Mouse (Mus musculus) mouse trophoblast stem cell (cell line): ENCODE data around the gene En1.

Experiments
- in situ Hi-C, 2 experiments: fragments of 300-500 bp; cut with MseI, MboI; formaldehyde crosslinking; loops; 2 replicates in 1 of 2; 3 replicates in 1 of 2; pipeline ENCODE4 v1.15.1; 2025

Gene En1

GRCm38 (mm10) chr1:120602031-120602730 lies at the start of gene En1:
Gene En1 (plus strand): TSS chr1:120602418.
- in situ Hi-C loops: no loop called here

DNA sequence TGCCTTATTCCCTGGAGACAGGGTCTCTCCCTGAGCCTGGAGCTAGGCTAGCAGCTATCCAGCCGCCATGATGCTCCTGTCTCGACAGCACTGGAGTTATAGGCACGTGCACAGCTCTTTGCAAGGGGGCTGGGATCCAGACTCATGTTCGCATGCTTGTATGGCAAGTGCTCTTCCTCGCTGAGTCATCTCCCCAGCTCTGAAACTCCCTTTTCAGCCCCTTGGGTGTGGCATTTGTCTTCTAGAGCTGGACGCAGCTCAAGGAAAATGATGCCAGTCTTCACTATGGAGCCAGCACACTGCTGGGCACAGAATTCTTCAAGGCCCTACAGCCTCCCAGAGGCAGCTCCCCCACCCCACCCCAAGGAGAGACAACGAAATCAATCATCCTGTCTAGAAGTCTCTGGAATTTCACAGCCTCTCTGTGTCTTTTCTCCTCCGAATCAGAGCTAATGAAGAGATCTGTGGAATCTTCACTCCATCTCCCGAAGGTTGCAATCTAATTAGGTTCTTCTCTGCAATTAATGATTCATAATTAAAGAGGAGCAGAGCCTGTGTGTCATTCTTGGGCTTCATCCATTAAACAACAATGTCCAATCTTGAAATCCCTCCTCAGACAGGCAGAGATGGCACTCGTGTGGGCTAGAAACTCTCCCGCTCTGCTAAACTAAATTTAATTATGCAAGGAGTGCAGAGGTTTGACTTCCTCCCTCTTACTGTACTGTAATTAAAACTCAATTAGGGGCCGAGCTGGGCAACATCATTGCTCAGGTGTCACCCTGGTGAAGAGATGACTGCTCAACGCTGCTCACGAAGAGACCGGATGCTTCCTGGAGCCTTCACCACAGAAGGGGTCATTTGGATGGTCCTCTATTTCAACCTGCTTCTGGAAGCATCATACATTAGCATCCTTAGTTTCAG lies 45.0 kb upstream of the En1 start:
- in situ Hi-C loops: loop anchor here (10.0 kb wide), 1 partner anchor 382 kb away; no protein-coding TSS in a partner anchor

DNA sequence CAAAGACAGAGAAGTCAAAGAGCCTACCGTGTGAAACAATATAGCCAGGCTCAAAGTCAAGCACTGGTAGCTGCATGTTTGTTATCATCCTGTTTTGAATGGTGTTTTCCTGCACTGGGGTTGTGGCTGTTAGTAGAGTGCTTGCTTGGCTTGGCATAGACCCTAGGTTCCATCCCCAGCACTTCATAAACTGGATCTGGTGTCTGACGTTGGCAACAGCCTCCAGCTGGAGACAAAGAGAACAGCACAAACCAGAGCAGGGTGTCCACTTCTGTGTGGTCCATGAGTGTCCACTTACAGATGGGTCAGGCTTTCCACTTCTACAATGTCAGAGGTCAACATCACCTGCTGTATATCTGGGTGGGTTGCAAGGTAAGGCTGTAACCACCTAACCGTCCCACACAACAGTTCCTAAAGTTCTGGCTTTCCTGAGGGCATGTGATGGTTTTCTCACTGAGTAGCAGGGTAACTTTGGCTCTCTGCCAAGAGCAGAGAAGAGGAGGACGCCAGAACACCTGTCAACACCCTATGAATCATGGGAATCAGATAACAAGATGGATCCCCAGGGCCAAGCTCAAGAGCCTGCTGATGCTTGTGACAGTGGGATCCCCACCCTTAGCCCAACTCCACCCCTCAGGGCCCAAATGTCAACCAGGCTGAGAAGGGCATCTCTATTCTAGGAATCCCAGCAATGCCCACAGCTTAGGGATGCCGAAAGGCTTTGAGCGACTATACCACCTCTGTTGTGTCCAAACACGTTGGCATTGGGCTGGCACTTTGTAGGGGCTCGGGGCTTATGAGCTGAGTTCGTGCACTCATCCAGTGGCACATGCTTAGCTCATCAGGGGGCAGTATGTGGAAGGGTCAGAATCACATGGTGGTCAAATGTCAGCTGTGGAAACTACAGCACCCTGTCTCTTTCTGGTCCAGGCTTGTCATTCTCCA lies 43.6 kb upstream of the En1 start:
- in situ Hi-C loops: loop anchor here (10.0 kb wide), 1 partner anchor 384 kb away; no protein-coding TSS in a partner anchor

GRCm38 (mm10) chr1:120559911-120560310 lies 42.3 kb upstream of the En1 start:
- in situ Hi-C loops: loop anchor here (10.0 kb wide), 1 partner anchor 385 kb away; no protein-coding TSS in a partner anchor

GRCm38 (mm10) chr1:120581306-120581705 lies 20.9 kb upstream of the En1 start:
- in situ Hi-C loops: loop anchor here in 1 of 2 experiments (25.0 kb wide), 1 partner anchor 831 kb away; no protein-coding TSS in a partner anchor

DNA sequence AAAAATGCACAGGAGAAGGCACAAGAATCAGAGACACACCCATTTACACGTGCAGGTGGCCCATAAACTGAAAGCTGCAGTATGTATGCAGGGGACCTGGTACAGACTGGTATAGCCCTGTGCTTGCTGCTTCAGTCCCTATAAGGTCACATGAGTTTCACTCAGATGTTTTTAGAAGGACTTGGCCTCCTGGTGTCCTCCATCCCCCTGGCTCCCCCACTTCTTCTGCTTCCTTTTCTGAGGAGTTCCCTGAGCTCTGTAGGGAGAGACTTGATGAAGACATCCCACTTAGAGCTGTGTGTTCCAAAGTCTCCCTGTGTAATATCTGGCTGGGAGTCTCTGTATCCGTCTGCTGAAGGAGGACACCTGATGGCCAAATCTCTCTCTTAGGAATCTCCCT lies 16.7 kb upstream of the En1 start:
- in situ Hi-C loops: loop anchor here in 1 of 2 experiments (25.0 kb wide), 1 partner anchor 827 kb away; no protein-coding TSS in a partner anchor

DNA sequence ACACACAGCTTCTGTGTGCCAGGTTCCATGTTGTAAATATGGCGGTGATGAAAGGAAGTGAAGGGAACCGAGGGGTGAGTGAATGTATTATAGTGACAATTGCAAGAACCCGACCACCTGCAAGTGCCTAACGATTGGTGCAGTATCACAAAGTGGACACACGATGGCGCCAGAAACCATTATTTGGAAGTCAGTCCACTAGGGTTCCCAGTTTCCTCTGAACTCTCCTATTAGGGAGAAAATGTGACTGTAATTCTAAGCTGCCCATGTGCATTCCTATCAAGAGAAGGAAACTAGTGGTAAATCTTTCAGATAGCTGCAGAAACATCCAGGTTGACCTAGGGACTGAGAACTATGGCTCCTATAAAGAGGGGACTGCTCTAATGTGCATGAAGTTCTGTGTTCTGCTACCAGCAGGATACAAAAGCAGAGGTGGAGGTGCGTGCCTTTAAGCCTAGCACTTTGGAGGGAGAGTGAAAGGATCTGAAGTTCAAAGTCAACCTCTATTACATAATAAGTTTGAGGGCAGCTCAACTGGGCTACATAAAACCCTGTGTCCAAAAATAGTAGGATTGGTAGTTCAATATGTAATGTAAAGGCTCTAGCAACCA lies 15.6 kb upstream of the En1 start:
- in situ Hi-C loops: loop anchor here in 1 of 2 experiments (25.0 kb wide), 1 partner anchor 826 kb away; no protein-coding TSS in a partner anchor

DNA sequence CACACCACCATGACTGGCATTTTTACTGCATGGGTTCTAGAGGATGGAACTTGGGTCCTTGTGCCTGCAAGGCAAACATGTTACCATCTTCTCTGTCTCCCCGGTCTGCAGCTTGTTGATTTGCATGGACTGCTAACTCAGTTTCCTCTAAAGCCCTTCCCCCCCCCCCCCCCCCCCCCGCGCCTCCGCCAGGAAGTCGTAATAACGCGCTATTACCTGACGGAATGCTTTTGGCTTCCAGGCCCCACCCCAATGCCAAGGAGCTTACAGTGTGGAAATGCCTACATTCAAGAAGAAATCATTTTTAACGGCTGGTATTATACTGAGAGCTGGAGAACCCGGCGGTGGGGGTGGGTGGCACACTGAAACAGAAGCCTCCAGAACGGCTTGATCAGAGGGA lies 14.8 kb upstream of the En1 start:
- in situ Hi-C loops: loop anchor here in 1 of 2 experiments (25.0 kb wide), 1 partner anchor 825 kb away; no protein-coding TSS in a partner anchor

GRCm38 (mm10) chr1:120587960-120588359 lies 14.3 kb upstream of the En1 start:
- in situ Hi-C loops: loop anchor here in 1 of 2 experiments (25.0 kb wide), 1 partner anchor 824 kb away; no protein-coding TSS in a partner anchor

DNA sequence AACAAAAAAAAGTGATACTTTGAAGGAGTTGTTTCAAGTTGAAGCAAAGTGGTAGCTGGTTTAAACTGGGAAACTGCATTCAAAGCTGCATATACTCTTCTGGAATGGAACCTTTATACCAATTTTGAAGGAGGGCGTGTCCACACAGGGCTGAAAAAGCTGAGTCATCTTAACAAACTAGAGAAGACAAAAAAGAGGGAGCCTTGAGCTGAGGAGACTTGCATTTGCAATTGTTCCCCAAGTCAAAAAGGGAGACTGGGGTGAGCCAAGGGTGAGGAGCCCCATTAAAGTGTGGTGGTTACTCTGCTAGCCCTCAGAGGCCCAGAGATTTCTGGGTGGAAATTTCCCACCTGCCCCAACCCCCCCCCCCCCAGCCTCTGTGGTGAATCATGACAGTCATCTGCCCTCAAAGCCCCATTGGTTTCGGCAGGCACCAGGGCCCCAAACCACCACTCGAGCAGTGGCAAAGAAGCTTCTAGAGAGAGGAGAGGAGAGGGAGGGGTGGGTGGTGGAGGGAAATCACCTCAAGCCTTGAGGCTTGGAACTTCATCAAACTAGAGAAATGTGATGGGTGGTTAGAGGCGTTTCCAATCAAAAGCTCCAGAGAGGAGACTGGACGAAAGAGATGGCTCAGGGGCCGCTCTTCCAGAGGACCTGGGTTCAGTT lies 13.7 kb upstream of the En1 start:
- in situ Hi-C loops: loop anchor here in 1 of 2 experiments (25.0 kb wide), 1 partner anchor 824 kb away; no protein-coding TSS in a partner anchor

- in situ Hi-C loops: loop anchor here (10.0 to 25.0 kb wide), 2 partner anchors 581 to 819 kb away; no protein-coding TSS in a partner anchor
Measured at GRCm38 (mm10) chr1:120593236-120593919, 8.8 kb upstream of the En1 start.

- in situ Hi-C loops: loop anchor here (10.0 to 25.0 kb wide), 2 partner anchors 580 to 818 kb away; no protein-coding TSS in a partner anchor
Measured at GRCm38 (mm10) chr1:120594603-120595002, 7.6 kb upstream of the En1 start.

GRCm38 (mm10) chr1:120595471-120596240 lies 6.6 kb upstream of the En1 start:
- in situ Hi-C loops: loop anchor here (10.0 to 25.0 kb wide), 2 partner anchors 579 to 817 kb away; no protein-coding TSS in a partner anchor

DNA sequence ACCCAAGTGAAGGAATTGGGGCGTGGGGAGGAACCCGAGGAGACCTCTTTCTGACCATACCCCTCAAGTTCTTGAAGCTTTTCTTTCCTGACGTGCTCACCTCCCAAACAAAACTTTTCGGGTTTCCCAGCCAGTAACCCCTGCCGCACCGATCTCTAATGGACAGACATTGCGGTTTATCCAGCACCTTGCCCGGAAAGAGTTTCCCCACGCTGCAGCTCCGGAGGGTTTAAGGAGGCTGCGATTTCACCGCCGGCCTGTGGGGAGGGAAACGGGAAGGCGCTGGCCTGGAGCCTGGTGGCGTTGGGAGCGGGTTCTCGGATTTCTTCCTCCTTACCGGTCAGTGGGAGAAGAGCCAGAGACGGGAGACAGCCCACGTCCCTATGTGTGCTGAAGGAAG lies 5.9 kb upstream of the En1 start:
- in situ Hi-C loops: loop anchor here (10.0 to 25.0 kb wide), 2 partner anchors 578 to 816 kb away; no protein-coding TSS in a partner anchor

DNA sequence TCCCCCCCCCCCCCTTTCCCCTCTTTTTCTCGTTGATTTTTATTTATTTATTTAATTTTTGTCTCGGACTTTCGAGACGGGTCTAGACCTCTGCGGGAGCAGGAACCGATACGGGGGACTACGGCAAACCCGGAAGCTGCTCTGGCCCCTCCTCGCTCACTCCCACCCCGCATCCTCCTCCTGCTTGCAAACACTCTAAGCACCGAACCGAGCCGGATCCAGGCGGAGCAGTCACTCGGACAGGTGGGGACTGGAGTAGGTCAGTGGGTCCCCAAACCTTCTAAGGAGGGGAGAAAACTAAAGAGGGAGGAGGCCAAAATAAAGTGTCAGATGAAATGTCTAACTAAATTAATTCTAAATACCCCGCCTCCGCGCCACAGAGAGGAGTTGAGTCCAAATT lies 5.4 kb upstream of the En1 start:
- in situ Hi-C loops: loop anchor here (10.0 to 25.0 kb wide), 2 partner anchors 578 to 816 kb away; no protein-coding TSS in a partner anchor

GRCm38 (mm10) chr1:120597271-120597670 lies 4.9 kb upstream of the En1 start:
- in situ Hi-C loops: loop anchor here (10.0 to 25.0 kb wide), 2 partner anchors 578 to 815 kb away; no protein-coding TSS in a partner anchor

- in situ Hi-C loops: loop anchor here (10.0 to 25.0 kb wide), 2 partner anchors 576 to 814 kb away; no protein-coding TSS in a partner anchor
Measured at GRCm38 (mm10) chr1:120598196-120598940, 3.9 kb upstream of the En1 start.
